Mouse (Mus musculus) layer of hippocampus, postnatal 25 days (tissue): ENCODE data around the gene Pdlim7. TPM values are rescaled to one million over a fixed set of nuclear protein-coding genes. Genes with fewer than 3 reads are reported as not detected.

Experiments used
- DNase-seq, 2 experiments: peaks; one replicate each; pipeline ENCODE4 v3.0.0; 2022; ENCODE audit warnings: mixed read lengths in 2 of 2, low spot score in 1 of 2; ENCODE audit errors: extremely low spot score in 1 of 2
- total RNA-seq, 2 experiments: library from RNA; stranded (reverse); gene quantifications; 2 replicates each; pipeline ENCODE4 v1.2.3; 2021

Pdlim7 gene
- total RNA-seq = 10 to 100 TPM; 86.6 to 97.7 TPM

GRCm38 (mm10) chr13:55513111-55513748 lies at the start of gene Pdlim7:
Gene Pdlim7, minus strand, starts transcription at chr13:55513676.
- DNase-seq = peak; percentile 82 to 86

- no peak for DNase-seq
These were observed 44.0 kb upstream of the Pdlim7 start for GRCm38 (mm10) chr13:55557499-55557898.

DNA sequence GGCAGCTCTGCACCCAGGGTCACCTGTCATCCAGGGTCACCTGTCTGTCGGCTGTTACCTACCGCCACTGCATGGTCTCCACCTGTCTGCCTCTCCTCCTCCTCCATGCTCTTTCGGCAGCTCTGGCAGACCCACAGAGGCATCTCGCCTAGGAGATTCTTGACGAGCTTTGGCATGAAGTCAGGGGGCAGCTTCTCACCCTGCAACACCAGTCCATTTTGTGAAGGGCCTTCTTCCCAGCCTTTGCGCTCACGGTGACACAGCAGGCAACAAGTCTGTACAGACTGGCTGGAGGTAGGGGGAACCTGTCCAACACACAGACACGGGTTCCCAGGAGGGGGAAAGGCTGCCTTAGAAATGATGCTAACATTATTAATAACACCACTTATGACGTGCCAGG lies 42.4 kb upstream of the Pdlim7 start:
- DNase-seq = no peak

GRCm38 (mm10) chr13:55549061-55549460 lies 35.6 kb upstream of the Pdlim7 start:
- no peak for DNase-seq

DNA sequence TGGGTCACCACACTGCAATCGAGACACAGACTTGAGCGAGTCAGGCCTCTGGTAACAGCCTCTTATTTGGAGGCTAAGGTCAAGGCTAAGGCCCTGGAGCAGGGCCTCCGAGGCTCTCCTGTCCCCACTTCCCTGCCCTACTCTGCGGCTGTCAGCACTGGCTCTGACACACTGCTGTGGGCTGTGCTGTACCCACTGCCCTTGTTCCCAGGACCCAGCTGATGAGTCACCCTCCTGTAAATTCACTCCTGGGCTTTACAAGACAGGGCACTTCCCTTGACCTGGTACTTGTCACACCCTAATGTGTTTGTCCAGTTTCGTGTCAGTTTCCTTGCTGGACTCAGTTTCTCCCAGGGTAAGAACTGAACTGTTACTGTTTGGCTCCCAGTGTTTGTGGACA lies 35.0 kb upstream of the Pdlim7 start:
- no peak for DNase-seq

GRCm38 (mm10) chr13:55547916-55548315 lies 34.4 kb upstream of the Pdlim7 start:
- DNase-seq = no peak

GRCm38 (mm10) chr13:55544792-55545191 lies 31.3 kb upstream of the Pdlim7 start:
- no peak for DNase-seq

DNA sequence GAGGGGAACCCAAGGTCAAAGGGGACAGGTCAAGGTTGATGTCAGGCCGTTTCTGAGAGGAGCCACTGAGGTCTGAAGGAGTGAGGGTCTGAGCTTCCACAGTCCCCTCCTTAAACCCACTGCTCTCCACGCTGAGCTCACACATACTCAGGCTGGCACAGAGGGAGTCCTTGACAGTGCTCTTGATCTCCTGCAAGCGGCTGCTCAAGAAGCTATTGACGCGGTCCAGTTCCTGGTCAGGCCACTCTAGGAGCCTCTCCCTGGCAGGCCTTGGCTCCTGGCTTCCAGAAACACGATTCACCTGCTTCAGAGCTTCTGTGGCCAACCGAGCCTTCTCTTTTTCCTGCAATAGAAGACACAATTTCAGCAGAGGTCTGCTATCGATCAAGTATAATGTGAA lies 30.0 kb upstream of the Pdlim7 start:
- no peak for DNase-seq

GRCm38 (mm10) chr13:55542891-55543290 lies 29.4 kb upstream of the Pdlim7 start:
- DNase-seq = no peak

DNA sequence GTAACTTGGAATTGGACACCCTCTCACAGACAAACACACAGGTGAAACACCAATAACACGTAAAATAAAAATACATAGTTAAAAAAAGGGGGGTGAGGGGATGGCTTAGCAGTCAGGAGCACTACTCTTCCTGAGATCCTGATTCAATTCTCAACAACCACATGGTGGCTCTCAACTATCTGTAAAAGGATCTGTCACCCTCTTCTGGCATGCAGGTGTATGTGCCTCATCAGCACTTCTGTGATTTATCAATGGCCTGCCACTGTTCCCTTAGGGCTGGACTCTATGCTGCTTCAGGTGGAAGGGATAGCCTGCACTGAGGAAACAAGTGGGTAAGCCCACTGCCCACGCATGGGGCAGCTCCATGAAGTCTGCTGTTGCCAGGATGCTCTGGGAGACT lies 27.5 kb upstream of the Pdlim7 start:
- no peak for DNase-seq

DNA sequence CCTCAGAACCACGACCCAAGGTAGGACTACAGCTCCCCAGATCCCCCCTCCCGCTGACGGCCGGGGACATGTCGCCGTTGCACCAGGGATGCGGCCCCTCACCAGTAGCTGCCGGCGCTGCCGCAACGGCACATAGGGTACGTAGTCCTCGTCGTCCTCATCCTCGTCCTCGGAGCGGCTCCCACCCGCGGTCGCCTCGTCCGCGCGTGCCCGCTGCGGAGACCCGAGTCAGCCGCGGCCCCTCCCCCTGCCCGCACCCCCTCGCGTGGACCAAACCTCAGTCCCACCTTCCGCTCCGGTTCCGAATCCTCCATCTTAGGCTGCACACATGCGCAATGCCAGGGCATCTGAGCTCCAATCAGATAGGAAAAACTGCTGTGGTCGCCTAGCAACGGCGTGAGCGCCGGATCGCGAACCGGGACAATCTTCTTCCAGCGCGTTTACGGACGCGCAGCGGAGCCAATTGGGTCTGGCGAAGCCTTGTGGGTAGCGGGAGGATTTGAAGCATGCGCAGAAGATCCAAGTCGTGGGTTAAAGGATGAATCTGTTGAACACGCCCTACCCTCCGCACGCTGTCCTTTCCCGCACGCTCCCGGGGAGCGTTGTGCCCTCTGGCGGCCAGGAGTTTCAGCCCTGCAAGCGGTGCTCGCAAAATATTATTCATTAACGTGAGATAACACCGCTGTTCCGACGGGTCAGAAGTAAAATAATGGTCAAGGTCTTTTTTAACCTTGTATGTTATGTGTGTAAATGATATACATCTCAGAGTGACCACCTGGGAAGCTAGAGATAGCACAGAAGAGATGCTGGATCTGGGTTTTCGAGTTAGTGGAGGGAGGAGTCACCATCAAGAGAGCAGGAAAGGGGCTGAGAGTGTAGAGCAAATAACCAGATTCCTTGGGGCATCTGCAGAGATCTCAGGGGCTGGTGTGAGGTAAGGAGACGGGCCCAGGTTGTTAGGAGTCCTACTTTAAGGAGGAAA lies 23.0 kb upstream of the Pdlim7 start, which contains the start of gene Ddx41:
Gene Ddx41, minus strand, starts transcription at position 465 of the 982 bp plus-strand sequence.
- peak; percentile 97 to 98 for DNase-seq

DNA sequence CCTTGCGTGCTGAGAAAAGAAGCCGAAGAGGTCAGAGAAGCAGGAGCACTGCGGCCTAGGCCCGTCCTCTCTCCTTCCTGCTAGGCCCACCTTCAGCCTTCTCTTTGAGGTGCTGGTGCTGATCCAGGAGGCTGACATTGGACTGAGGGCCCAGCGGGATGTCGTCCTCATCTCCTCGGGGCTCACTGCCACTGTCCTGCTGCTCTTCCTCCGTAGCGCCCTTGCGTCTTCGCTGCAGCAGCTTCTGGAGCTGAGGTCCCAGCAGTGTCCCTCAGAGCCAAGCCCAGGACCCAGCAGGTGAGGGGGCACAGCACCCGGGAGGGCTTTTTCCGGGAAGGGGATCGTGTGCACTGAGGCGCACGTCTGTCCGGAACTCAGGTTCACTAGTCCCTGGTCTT lies 22.3 kb upstream of the Pdlim7 start:
- no peak for DNase-seq

- DNase-seq = no peak
These were observed 21.7 kb upstream of the Pdlim7 start for GRCm38 (mm10) chr13:55535191-55535590.

DNA sequence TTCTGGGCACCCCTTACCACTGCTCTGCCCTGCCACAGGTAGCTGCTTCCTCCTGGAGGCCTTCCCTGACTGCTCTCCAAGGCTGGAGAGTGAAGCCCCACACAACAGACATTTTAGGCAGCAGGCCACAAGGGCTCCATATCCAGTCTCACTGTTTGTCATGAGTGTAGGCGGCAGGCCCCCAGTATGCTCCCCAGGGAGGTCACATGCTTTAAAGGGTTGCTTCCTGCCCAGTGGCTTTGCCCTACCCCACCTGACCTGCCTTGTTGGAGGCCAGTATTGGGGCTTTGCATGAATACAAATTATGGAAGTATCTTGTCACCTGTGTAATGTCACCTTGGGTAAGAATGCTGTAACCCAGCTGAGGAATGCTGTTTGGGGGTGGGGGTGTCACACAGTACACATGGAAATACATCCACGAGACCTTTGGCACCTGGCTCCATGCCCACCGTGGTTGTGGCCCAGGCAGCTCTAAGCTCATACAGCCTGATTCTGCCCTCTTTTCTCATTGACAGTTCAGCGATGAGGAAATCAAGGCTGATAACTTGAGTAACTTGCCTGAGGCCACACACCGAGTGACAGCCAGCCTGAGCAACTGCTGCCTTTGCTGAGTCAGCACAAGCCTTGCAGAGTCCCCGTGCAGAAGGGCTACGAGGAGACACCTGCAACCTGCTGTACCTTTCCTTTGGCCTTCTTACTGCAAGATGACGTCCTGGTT lies 15.9 kb upstream of the Pdlim7 start, which contains the start of gene Dok3:
Gene Dok3, minus strand, starts transcription at position 99 of the 718 bp plus-strand sequence.
- DNase-seq = no peak

GRCm38 (mm10) chr13:55527834-55528772 lies 14.6 kb upstream of the Pdlim7 start:
- DNase-seq = no peak

GRCm38 (mm10) chr13:55527212-55527611 lies 13.7 kb upstream of the Pdlim7 start:
- no peak for DNase-seq

DNA sequence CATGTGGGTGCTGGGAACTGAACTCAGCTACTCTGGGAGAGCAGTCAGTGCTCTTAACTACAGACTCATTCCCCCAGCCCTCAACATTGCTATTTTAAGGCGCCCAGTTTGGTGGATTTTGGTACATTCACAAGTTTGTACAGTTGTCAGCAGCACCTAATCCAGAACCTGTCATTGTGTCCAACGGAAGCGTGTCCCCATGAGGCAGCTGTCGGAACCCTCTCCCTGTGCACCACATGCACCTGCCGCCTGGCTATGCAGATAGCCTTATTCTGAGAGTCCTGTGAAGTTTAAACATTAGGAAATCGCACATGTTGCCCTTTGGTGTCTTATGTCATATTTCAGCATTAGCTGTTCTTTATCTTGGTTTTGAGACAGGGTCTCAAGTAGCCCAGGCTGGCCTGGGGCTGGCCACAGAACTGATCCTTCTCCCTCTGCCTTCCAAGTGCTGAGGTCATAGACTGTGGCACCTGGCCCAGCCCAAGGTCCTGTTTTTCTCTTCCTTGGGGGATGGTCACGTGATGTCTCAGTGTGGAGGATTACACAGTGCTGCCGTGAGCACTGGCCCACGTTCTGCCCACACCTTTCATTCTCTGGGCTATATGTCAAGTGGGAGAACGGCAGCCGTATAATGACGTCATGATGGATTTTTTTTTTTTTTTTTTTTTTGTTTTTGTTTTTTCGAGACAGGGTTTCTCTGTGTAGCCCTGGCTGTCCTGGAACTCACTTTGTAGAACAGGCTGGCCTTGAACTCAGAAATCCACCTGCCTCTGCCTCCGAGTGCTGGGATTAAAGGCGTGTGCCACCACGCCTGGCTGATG lies 12.5 kb upstream of the Pdlim7 start:
- no peak for DNase-seq

DNA sequence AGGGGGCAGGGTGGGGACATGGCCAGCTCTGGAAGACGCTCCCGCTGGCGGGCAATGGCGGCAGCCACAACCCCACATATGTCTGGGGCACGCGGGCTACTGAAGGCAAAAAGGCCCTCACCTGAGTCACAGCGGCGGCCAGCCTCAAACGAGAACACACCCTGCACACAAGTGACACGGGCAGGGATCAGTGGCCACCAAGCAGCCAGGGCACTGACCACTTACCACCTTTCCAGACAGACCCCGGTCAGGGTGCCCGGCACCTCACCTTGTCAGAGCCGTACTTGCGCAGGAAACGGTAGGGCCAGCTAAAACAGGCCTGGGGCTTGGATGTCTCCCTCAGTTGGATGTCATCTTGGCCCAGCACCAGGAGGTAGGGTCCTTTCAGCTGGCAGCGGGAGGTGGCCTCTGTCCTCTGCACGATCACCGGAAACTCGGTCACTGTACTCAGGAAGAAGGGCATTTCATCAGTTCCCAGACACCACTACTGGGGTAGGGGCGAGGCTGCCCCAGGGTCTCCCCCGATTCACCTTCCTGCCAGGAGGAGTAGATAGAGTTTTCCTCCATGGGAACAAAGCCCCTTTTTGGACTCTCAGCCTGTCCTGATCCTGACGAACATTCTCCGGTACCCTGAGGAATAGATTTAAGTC lies 10.6 kb upstream of the Pdlim7 start:
- no peak for DNase-seq
